Mouse (Mus musculus) heart, embryonic 11.5 days (tissue): ENCODE measurements around the gene Cldn24. TPM values are rescaled to one million over a fixed set of nuclear protein-coding genes. Genes with fewer than 3 reads are reported as not detected.

Source experiments
- ATAC-seq: fragments of 200-750 bp; cut with Nextera tagmentation; replicated peaks from 2 replicates; pipeline ENCODE4 v1.8.0; 2017; ENCODE audit warnings: moderate library complexity; ENCODE audit not compliant: insufficient number of reproducible peaks, low FRiP score, low TSS enrichment
- H3K27ac ChIP-seq: fragments of 300-500 bp; sonication (generic); 2 replicates; pipeline ENCODE4 v1.5.1; 2014; ENCODE audit warnings: mild to moderate bottlenecking, low read depth, low read length
- H3K27me3 ChIP-seq: fragments of 300-500 bp; sonication (generic); 2 replicates; pipeline ENCODE4 v1.6.1; 2014; ENCODE audit warnings: mild to moderate bottlenecking, low read length, mixed read lengths; ENCODE audit not compliant: control insufficient read depth, insufficient read depth
- H3K36me3 ChIP-seq: fragments of 300-500 bp; sonication (generic); 2 replicates; pipeline ENCODE4 v1.6.1; 2014; ENCODE audit warnings: mild to moderate bottlenecking, low read length, moderate library complexity, mixed read lengths; ENCODE audit not compliant: control insufficient read depth, insufficient read depth
- H3K4me1 ChIP-seq: fragments of 300-500 bp; sonication (generic); 2 replicates; pipeline ENCODE4 v1.6.1; 2014; ENCODE audit warnings: low read length; ENCODE audit not compliant: control insufficient read depth, insufficient read depth
- H3K4me2 ChIP-seq: fragments of 300-500 bp; sonication (generic); 2 replicates; pipeline ENCODE4 v1.6.1; 2014; ENCODE audit warnings: mild to moderate bottlenecking, moderate library complexity
- H3K4me3 ChIP-seq: fragments of 300-500 bp; sonication (generic); 2 replicates; pipeline ENCODE4 v1.5.1; 2014; ENCODE audit warnings: low read depth, low read length
- H3K9ac ChIP-seq: fragments of 300-500 bp; sonication (generic); 2 replicates; pipeline ENCODE4 v1.6.1; 2014; ENCODE audit warnings: mild to moderate bottlenecking, low read depth, low read length, moderate library complexity
- H3K9me3 ChIP-seq: fragments of 300-500 bp; sonication (generic); replicated peaks from 2 replicates; pipeline ENCODE4 v1.6.1; 2016; ENCODE audit warnings: low read length; ENCODE audit not compliant: control insufficient read depth
- WGBS: fragments of 180-500 bp; shearing (Covaris S2); extraction: QIAGEN DNeasy Blood & Tissue Kit; methylation state at CpG from one replicate; pipeline ENCODE4 v1.1.7; 2014; ENCODE audit not compliant: insufficient replicate concordance; 5-methylcytosine and 5-hydroxymethylcytosine counted together
- polyA plus RNA-seq: library from polyadenylated mRNA; unstranded; fragments of >200 nt; fragmentation: Nextera tagmentation; extraction: Ambion mirVana; gene quantifications from 2 replicates; pipeline ENCODE4 v1.2.1, GENCODE M21; 2014

Cldn24 gene
- polyA plus RNA-seq, 1 experiment from 2014 or later: not detected

DNA sequence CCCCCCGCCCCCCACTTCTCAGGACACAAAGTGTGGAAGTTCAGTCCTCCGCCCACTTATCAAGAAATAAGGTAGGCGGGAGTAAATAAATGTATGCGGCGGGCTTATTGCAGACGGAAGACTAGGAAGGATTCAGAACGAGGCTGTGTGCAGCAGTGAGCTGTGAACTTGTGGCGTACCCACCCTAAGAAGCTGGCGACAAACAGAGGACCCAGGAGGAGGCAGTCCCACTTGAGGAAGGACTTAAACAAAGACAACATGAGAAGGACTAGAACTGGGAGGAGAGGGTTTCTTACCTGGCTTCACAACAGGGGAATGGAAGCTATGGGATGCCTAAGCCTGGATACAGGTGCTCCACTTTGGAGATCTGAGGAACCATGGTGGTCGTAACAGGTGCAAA is 21.7 kb downstream of the Cldn24 start:
- no peak for ATAC-seq
- no peaks in the 10 kb centered on the region for H3K9me3 ChIP-seq
- no peaks in the 10 kb centered on the region for H3K4me1 ChIP-seq
- no peak overlapping the region for H3K4me2 ChIP-seq
- no peak overlapping the region for H3K27ac ChIP-seq
- H3K9ac ChIP-seq: no peak overlapping the region
- no peaks in the 10 kb centered on the region for H3K27me3 ChIP-seq
- H3K4me3 ChIP-seq: no peak overlapping the region
- 93% methylated on average over 10 of the region's 10 CpGs for WGBS
- peaks cover 35% of the 10 kb centered on the region for H3K36me3 ChIP-seq

DNA sequence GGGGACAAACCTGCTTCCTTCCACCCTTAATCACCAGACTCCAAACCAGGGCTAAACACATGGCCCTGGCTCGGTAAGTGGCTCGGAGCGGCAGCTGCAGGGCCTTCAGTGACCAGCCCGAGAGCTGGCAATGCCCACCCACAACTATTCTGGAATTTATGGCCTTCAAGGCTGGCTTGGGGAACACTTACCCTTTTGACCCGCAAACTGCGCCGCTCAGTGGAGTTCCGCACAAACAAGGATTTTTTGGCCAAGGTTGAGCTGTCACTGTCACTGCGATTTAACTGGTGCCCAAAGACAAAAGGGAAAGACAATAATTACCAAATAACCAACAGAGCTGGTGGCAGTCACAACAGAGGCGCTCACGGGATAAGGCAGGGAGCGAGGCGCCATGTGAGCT is 24.0 kb downstream of the Cldn24 start:
- Histone ChIP-seq H3K36me3 (peaks cover 31% of the 10 kb centered on the region), H3K4me1 (no peaks in the 10 kb centered on the region), H3K9ac (no peak overlapping the region), H3K27me3 (no peaks in the 10 kb centered on the region), H3K27ac (no peak overlapping the region), H3K9me3 (no peaks in the 10 kb centered on the region), H3K4me2 (no peak overlapping the region), H3K4me3 (no peak overlapping the region)
- ATAC-seq: no peak
- WGBS: 89% methylated on average over 13 of the region's 13 CpGs

GRCm38 (mm10) chr8:47847161-47847560 is 25.2 kb downstream of the Cldn24 start:
- Histone ChIP-seq H3K4me2 (no peak overlapping the region), H3K36me3 (peaks cover 30% of the 10 kb centered on the region), H3K27ac (no peak overlapping the region), H3K9me3 (no peaks in the 10 kb centered on the region), H3K9ac (no peak overlapping the region), H3K27me3 (no peaks in the 10 kb centered on the region), H3K4me1 (no peaks in the 10 kb centered on the region), H3K4me3 (no peak overlapping the region)
- ATAC-seq: no peak
- WGBS: 90% methylated on average over 14 of the region's 14 CpGs

DNA sequence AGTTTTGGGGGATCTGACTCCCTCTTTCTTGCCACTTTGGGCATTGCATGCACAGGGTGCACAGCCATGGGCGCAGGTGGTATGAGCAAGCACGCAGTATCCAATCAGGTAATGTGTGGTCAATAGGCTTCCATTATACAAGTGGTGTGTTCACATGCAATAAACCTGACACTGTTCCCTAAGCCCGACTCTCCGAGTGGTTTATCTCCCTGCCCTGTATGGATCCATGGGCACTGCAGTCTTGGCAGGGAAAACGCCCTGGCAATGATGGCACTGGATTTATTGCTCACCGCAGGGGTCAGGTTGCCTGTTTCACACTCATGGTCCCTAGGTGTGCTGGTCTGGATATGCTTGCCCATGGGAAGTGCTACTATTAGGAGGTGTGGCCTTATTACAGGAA is 26.0 kb downstream of the Cldn24 start:
- WGBS: 88% methylated on average over 6 of the region's 6 CpGs

DNA sequence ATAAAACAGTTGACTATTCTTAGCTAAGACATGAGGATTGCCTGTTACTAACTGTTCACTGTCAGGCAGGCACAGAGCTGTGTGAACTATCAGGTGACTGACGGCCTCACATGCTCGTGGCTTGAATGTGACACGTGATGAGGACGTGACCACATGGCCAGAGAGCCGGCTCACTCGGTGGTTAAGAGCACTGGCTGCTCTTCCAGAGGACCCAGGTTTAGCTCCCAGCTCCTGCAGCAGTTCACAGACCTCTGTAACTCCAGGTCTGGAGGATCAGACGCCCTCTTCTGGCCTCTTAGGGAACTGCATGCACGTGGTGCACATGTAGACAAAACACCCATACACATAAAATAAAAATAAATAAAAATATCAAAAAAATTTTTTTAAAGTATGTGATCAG is 27.9 kb downstream of the Cldn24 start:
- 76% methylated on average over 8 of the region's 8 CpGs for WGBS
- H3K36me3 ChIP-seq: peaks cover 22% of the 10 kb centered on the region

More for the DNA sequence above, 26.0 kb downstream of the Cldn24 start:
- H3K9me3 ChIP-seq: no peaks in the 10 kb centered on the region
- H3K36me3 ChIP-seq: peaks cover 25% of the 10 kb centered on the region
- no peak for ATAC-seq
- H3K27me3 ChIP-seq: no peaks in the 10 kb centered on the region
- no peak overlapping the region for H3K9ac ChIP-seq
- H3K4me1 ChIP-seq: no peaks in the 10 kb centered on the region
- no peak overlapping the region for H3K27ac ChIP-seq
- no peak overlapping the region for H3K4me3 ChIP-seq
- no peak overlapping the region for H3K4me2 ChIP-seq

GRCm38 (mm10) chr8:47851824-47852502 is 30.0 kb downstream of the Cldn24 start:
- Histone ChIP-seq H3K27ac (peak overlapping the region; percentile 31; the same call in 1 of the 2 replicates), H3K36me3 (peaks cover 28% of the 10 kb centered on the region), H3K9ac (no peak overlapping the region), H3K9me3 (no peaks in the 10 kb centered on the region), H3K4me2 (peak overlapping the region; percentile 11), H3K4me1 (no peaks in the 10 kb centered on the region), H3K4me3 (no peak overlapping the region), H3K27me3 (no peaks in the 10 kb centered on the region)
- WGBS: 49% methylated on average over 12 of the region's 12 CpGs
- ATAC-seq: no peak

More for the DNA sequence above, 27.9 kb downstream of the Cldn24 start:
- H3K4me1 ChIP-seq: no peaks in the 10 kb centered on the region
- no peak overlapping the region for H3K27ac ChIP-seq
- H3K4me2 ChIP-seq: no peak overlapping the region
- H3K4me3 ChIP-seq: no peak overlapping the region
- no peaks in the 10 kb centered on the region for H3K9me3 ChIP-seq
- H3K27me3 ChIP-seq: no peaks in the 10 kb centered on the region
- no peak overlapping the region for H3K9ac ChIP-seq
- ATAC-seq: no peak

DNA sequence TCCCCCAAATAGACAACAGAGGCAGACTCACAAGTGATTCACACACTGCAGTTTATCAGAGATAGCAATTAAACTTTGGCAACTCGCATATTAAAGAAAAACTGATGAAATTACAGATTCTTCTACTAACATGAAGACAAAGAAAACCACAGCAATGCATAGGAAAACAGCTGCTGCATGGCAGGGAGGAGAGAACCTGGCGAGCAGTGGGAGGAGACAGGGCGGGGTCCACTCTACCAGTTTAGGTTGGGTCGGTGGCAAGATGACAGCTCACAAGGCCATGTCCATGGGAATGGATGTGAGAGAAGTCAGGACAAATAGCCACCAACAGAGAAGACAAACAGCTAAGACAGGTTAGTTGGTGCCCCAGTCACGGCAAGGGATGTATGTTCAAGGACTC is 30.8 kb downstream of the Cldn24 start:
- Histone ChIP-seq H3K36me3 (peaks cover 25% of the 10 kb centered on the region), H3K27ac (no peak overlapping the region)

GRCm38 (mm10) chr8:47853356-47853755 is 31.4 kb downstream of the Cldn24 start:
- no peaks in the 10 kb centered on the region for H3K9me3 ChIP-seq
- H3K4me1 ChIP-seq: no peaks in the 10 kb centered on the region
- no peak overlapping the region for H3K27ac ChIP-seq
- peaks cover 22% of the 10 kb centered on the region for H3K36me3 ChIP-seq
- ATAC-seq: no peak
- no peak overlapping the region for H3K9ac ChIP-seq
- no peaks in the 10 kb centered on the region for H3K27me3 ChIP-seq
- no peak overlapping the region for H3K4me3 ChIP-seq
- 87% methylated on average over 5 of the region's 5 CpGs for WGBS
- H3K4me2 ChIP-seq: no peak overlapping the region

More for the DNA sequence above, 30.8 kb downstream of the Cldn24 start:
- WGBS: 85% methylated on average over 5 of the region's 5 CpGs
- ATAC-seq: no peak
- Histone ChIP-seq H3K9me3 (no peaks in the 10 kb centered on the region), H3K9ac (no peak overlapping the region), H3K27me3 (no peaks in the 10 kb centered on the region), H3K4me2 (no peak overlapping the region), H3K4me3 (no peak overlapping the region), H3K4me1 (no peaks in the 10 kb centered on the region)

DNA sequence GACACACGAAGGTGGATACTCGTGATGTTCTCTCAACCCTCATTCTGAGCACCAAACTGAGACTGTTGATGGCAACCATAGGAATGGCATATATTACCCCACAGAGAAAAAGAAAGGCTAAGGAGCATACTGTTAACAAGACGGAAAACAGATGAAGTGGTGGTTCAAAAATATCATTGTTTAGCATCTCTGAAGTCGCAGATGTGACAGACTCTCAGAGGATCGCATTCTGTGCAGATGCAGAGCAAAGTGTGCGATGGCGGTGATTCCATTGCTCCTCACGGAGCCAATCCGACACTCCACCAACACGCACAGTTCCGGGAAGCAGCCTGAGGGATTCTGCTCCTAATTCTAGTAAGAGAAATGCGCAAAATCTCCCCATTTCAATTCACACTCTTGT is 37.3 kb downstream of the Cldn24 start:
- peaks cover 30% of the 10 kb centered on the region for H3K36me3 ChIP-seq
- H3K4me1 ChIP-seq: no peaks in the 10 kb centered on the region
- WGBS: 92% methylated on average over 12 of the region's 12 CpGs
- H3K4me2 ChIP-seq: no peak overlapping the region
- H3K9me3 ChIP-seq: no peaks in the 10 kb centered on the region
- no peak for ATAC-seq
- H3K9ac ChIP-seq: no peak overlapping the region
- no peaks in the 10 kb centered on the region for H3K27me3 ChIP-seq
- no peak overlapping the region for H3K4me3 ChIP-seq
- H3K27ac ChIP-seq: no peak overlapping the region
